Mouse (Mus musculus) neutrophil, adult 59 days (primary cell): Measurements from ENCODE around the gene Pfkl. TPM values are rescaled to one million over a fixed set of nuclear protein-coding genes. Genes with fewer than 3 reads are reported as not detected.

Experiments used
- total RNA-seq, 2 experiments: library from RNA; stranded (reverse); gene quantifications; 1 replicate in 1 of 2; 2 replicates in 1 of 2; pipeline ENCODE4 v1.2.4; 2023

Gene Pfkl
- total RNA-seq = 10 to 100 TPM; 30.5 to 37.9 TPM

GRCm38 (mm10) chr10:78009945-78010293, at the start of gene Pfkl:
TSS of gene Pfkl (minus strand) at chr10:78010083.

GRCm38 (mm10) chr10:78043406-78043836, 33.5 kb upstream of the Pfkl start, which contains the start of gene Aire:
TSS of gene Aire (minus strand) at chr10:78043610.

GRCm38 (mm10) chr10:78041647-78042046, 31.8 kb upstream of the Pfkl start, which contains the start of gene Dnmt3l:
TSS of gene Dnmt3l (plus strand) at chr10:78041947.

GRCm38 (mm10) chr10:77978351-77979350, 31.2 kb downstream of the Pfkl start, which contains the start of gene 1810043G02Rik:
TSS of gene 1810043G02Rik (plus strand) at chr10:77978524.

GRCm38 (mm10) chr10:77970481-77970880, 39.4 kb downstream of the Pfkl start, which contains the start of gene Trpm2:
TSS of gene Trpm2 (minus strand) at chr10:77970563.

Other genes starting within 250 kb of the Pfkl start
- not detected for gene Gm3238, start 238.8 kb downstream of the Pfkl start, total RNA-seq
- gene Gm7138, start 233.1 kb downstream of the Pfkl start, total RNA-seq = not detected
- gene Gm3250, start 227.5 kb downstream of the Pfkl start, total RNA-seq = not detected
- not detected for gene Gm7137, start 221.9 kb downstream of the Pfkl start, total RNA-seq
- not detected for gene Gm9639, start 215.0 kb downstream of the Pfkl start, total RNA-seq
- not detected for gene Gm19668, start 210.9 kb downstream of the Pfkl start, total RNA-seq
- gene Gm9507, start 198.2 kb downstream of the Pfkl start, total RNA-seq = not detected
- gene Gm2696, start 195.4 kb downstream of the Pfkl start, total RNA-seq = not detected
- not detected for gene Krtap10-4, start 183.0 kb downstream of the Pfkl start, total RNA-seq
- gene Krtap10-10, start 174.1 kb downstream of the Pfkl start, total RNA-seq = not detected
- not detected for gene Gm36176, start 163.3 kb downstream of the Pfkl start, total RNA-seq
- not detected for gene Gm10318, start 157.2 kb downstream of the Pfkl start, total RNA-seq
- not detected for gene Gm3285, start 148.1 kb downstream of the Pfkl start, total RNA-seq
- under 1 TPM; 0.11 to 0.31 TPM for gene Lrrc3, start 107.5 kb downstream of the Pfkl start, total RNA-seq
- gene Trpm2, start 39.5 kb downstream of the Pfkl start, total RNA-seq = 100 to 1,000 TPM; 278 to 284 TPM
- gene 1810043G02Rik, start 31.6 kb downstream of the Pfkl start, total RNA-seq = 1 to 10 TPM; 9.5 to 9.7 TPM
- 1 to 10 TPM; 2.0 to 4.1 TPM for gene Dnmt3l, start 31.9 kb upstream of the Pfkl start, total RNA-seq
- gene Aire, start 33.5 kb upstream of the Pfkl start, total RNA-seq = under 1 TPM in 1 of 2 experiments, not detected in 1; 0.22 TPM
- 10 to 100 TPM; 47.1 to 50.3 TPM for gene Icosl, start 59.2 kb upstream of the Pfkl start, total RNA-seq
- 10 to 100 TPM; 21.4 to 22.7 TPM for gene D10Jhu81e, start 159.7 kb upstream of the Pfkl start, total RNA-seq
- 1 to 10 TPM; 5.6 TPM for gene Pwp2, start 175.1 kb upstream of the Pfkl start, total RNA-seq
- gene Trappc10, start 234.6 kb upstream of the Pfkl start, total RNA-seq = 10 to 100 TPM; 55.0 to 61.2 TPM